Mouse (Mus musculus): ENCODE measurements at regions not wholly inside any gene's neighbourhood (a gene's known extent, or its start where the extent isn't known, plus 50 kb on each side); places are given as distances from the start of the nearest gene placed in this dataset.

- TF ChIP-seq CTCF (IDR thresholded peaks at IDR 0.05; ENCODE audit: low read depth, low read length) (no peak), EP300 (IDR thresholded peaks at IDR 0.05; ENCODE audit: insufficient read depth, low read depth, low read length) (no peak)
Measured at GRCm38 (mm10) chr3:46511157-46511556, 63.1 kb upstream of the Pabpc4l start.
